Mouse (Mus musculus) intestine, embryonic 15.5 days (tissue): Measurements from ENCODE around the gene Ncoa6. TPM values are rescaled to one million over a fixed set of nuclear protein-coding genes. Genes with fewer than 3 reads are reported as not detected.

ENCODE experiments used
- ATAC-seq: fragments of 200-750 bp; cut with Nextera tagmentation; 2 replicates; pipeline ENCODE4 v1.8.0; 2017; ENCODE audit warnings: moderate TSS enrichment, moderate library complexity
- H3K27ac ChIP-seq: fragments of 300-500 bp; sonication (generic); 2 replicates; pipeline ENCODE4 v1.5.1; 2015; ENCODE audit warnings: mild to moderate bottlenecking, inconsistent platforms
- H3K27me3 ChIP-seq: fragments of 300-500 bp; sonication (generic); replicated peaks from 2 replicates; pipeline ENCODE4 v1.6.1; 2015; ENCODE audit warnings: inconsistent platforms
- H3K36me3 ChIP-seq: fragments of 300-500 bp; sonication (generic); 2 replicates; pipeline ENCODE4 v1.6.1; 2015; ENCODE audit warnings: inconsistent platforms
- H3K4me1 ChIP-seq: fragments of 300-500 bp; sonication (generic); replicated peaks from 2 replicates; pipeline ENCODE4 v1.6.1; 2015; ENCODE audit warnings: inconsistent platforms
- H3K4me2 ChIP-seq: fragments of 300-500 bp; sonication (generic); replicated peaks from 2 replicates; pipeline ENCODE4 v1.6.1; 2015; ENCODE audit warnings: mild to moderate bottlenecking, inconsistent platforms
- H3K4me3 ChIP-seq: fragments of 300-500 bp; sonication (generic); replicated peaks from 2 replicates; pipeline ENCODE4 v1.5.1; 2015; ENCODE audit warnings: inconsistent platforms
- H3K9ac ChIP-seq: fragments of 300-500 bp; sonication (generic); 2 replicates; pipeline ENCODE4 v1.6.1; 2015; ENCODE audit warnings: inconsistent platforms
- H3K9me3 ChIP-seq: fragments of 300-500 bp; sonication (generic); 2 replicates; pipeline ENCODE4 v1.6.1; 2016; ENCODE audit warnings: inconsistent platforms
- WGBS: fragments of 180-500 bp; shearing (Covaris S2); methylation state at CpG from one replicate; pipeline ENCODE4 v1.1.7; 2015; 5-methylcytosine and 5-hydroxymethylcytosine counted together
- polyA plus RNA-seq: library from polyadenylated mRNA; unstranded; fragments of >200 nt; fragmentation: Nextera tagmentation; extraction: Ambion mirVana; gene quantifications from 2 replicates; pipeline ENCODE4 v1.2.1, GENCODE M21; 2015

Ncoa6 gene
- polyA plus RNA-seq, 1 experiment from 2014 or later: 18.2 TPM

DNA sequence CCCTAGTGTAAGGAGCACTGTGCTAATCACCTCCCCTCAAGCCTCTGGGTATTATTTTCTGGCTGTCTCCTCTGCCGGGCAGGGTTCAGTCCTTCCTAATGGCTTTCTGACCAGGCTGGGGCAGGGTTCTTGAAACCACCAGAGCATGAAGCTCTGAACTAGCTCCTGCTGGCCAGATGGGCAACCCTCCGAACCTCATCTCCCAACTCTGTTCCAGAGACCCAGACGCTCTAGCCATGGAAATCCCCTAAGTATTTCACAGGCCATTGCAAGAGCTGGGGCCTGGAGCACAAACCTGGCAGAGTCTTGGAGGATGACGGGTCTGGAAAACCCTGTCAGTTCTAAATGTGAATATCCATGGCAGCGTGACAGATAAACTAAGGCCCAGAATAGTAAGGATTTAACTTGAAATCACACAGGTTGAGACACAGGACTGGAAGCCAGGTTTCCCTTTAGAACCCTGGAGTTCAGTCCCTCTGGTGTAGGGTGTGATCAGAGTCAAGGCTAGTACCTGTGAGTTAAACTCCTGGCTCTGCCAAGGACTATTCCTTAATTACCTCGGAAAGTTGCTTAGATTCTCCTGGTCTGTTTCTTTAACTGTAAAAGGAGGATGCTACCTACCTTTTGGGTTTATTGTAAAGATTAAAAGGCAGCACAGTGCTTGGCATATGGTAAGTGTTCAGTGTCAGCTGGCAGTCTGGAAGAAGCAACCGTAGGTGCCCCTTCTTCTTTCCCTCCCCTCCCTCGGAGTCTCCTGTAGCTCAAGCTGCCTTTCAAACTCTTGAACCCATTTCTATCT is 93.2 kb downstream of the Ncoa6 start, which contains the start of gene Trp53inp2:
Gene Trp53inp2, plus strand, starts transcription at position 799 of the 799 bp plus-strand sequence.
- no peaks in the 10 kb centered on the region for H3K36me3 ChIP-seq
- peak within 1 kb of the TSS; percentile 96 for H3K4me3 ChIP-seq
- peak within 1 kb of the TSS; percentile 96 for H3K27ac ChIP-seq
- H3K9me3 ChIP-seq: no peaks in the 10 kb centered on the region
- H3K4me1 ChIP-seq: peaks cover 10% of the 10 kb centered on the region; the same call in 1 of the 2 replicates
- WGBS: 50% methylated on average over 8 of the region's 8 CpGs
- peaks cover 5% of the 10 kb centered on the region; the same call in 1 of the 2 replicates for H3K27me3 ChIP-seq
- peak within 1 kb of the TSS; percentile 89 for H3K4me2 ChIP-seq
- ATAC-seq: no peak
- H3K9ac ChIP-seq: peak within 1 kb of the TSS; percentile 79

DNA sequence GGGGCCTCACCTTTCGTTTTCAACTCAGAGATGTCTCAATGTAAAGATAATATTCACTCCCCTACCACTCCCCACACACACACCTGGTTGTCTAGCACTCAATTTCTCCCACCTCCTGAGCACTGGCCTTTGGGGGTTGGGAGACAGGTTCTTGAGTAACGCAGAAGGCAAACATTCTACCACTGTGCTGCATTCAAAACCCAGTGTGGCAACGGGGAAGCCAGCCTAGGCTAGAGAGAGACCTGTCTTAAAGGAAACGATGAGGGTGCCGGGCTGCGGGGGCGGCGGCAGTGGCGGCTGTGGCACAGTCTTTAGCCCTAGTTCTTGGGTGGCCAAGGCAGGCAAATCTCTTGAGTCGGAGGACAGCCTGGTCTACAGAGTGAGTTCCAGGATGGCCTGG is 97.5 kb downstream of the Ncoa6 start:
- 77% methylated on average over 10 of the region's 10 CpGs for WGBS
- no peaks in the 10 kb centered on the region for H3K36me3 ChIP-seq
- ATAC-seq: no peak
- H3K4me3 ChIP-seq: no peak overlapping the region
- no peaks in the 10 kb centered on the region for H3K9me3 ChIP-seq
- H3K27me3 ChIP-seq: peaks cover 5% of the 10 kb centered on the region; the same call in 1 of the 2 replicates
- H3K9ac ChIP-seq: no peak overlapping the region
- H3K4me1 ChIP-seq: 0 out of 2 replicates have a peak, but pooled peaks cover 4% of the 10 kb centered on the region
- no peak overlapping the region for H3K27ac ChIP-seq
- no peak overlapping the region for H3K4me2 ChIP-seq

DNA sequence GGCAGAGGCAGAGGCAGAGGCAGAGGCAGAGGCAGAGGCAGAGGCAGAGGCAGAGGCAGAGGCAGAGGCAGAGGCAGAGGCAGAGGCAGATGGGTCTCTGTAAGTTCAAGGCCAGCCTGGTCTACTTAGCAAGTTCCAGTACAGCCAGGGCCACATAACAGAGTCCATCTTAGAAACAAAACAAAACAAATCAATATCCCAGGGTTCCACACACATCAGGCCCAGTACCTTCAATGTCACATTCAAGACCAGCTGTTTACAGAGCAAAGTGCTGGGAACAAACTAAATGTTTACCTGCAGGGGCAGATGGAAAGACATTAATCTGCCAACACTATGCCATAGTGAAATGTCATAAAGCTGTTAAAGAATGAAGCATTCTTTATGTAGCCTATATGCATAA is 99.2 kb downstream of the Ncoa6 start:
- Histone ChIP-seq H3K9ac (no peak overlapping the region), H3K27me3 (0 out of 2 replicates have a peak, but pooled peaks cover under 1% of the 10 kb centered on the region), H3K4me1 (0 out of 2 replicates have a peak, but pooled peaks cover 3% of the 10 kb centered on the region), H3K36me3 (no peaks in the 10 kb centered on the region), H3K9me3 (no peaks in the 10 kb centered on the region), H3K4me3 (no peak overlapping the region), H3K27ac (no peak overlapping the region), H3K4me2 (no peak overlapping the region)
- no peak for ATAC-seq

DNA sequence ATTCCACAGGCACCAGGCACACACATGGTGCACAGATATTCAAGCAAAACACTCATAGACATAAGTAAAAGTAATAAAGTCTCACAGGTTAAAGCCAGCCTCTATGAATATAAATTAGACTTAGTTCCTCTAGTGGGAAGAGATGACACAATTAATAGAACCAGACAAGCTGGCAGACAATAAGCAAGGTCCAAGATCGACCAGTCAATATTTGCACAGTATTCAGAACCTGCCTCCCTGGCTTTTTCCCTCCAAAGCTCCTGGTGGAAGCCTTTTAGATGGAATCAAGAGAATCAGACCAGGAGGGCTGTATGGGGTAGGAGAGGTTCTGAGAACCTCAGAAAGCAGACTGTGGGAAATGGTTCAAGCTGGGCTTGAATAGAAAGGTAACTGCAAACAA is 99.8 kb downstream of the Ncoa6 start:
- H3K9me3 ChIP-seq: no peaks in the 10 kb centered on the region
- no peak overlapping the region for H3K27ac ChIP-seq
- no peaks in the 10 kb centered on the region for H3K36me3 ChIP-seq
- H3K4me1 ChIP-seq: 0 out of 2 replicates have a peak, but pooled peaks cover 8% of the 10 kb centered on the region
- H3K4me3 ChIP-seq: no peak overlapping the region
- no peak overlapping the region for H3K4me2 ChIP-seq
- no peak for ATAC-seq
- no peak overlapping the region for H3K9ac ChIP-seq
- no peaks in the 10 kb centered on the region for H3K27me3 ChIP-seq
- 43% methylated on average over 1 of the region's 1 CpGs for WGBS

DNA sequence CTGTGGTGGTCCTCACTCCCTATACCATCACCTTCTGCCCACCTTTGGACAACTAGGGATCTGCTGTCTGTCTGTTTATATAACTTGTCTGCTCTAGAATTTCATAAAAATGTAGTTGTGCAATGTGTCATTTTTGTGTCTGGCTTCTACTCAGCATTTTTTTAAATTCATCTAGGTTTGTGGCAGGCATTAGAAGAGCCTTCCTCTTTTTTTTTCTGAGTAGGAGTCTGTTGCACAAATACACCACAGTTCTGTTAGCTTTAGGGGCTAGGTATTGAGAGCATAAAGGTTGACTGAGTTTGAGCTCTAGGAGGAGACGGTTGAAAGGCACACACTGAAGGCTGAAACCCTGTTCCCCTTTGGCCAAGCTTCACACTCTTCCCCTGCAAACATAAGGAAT is 100.4 kb downstream of the Ncoa6 start:
- H3K36me3 ChIP-seq: no peaks in the 10 kb centered on the region
- H3K4me2 ChIP-seq: no peak overlapping the region
- H3K9me3 ChIP-seq: no peaks in the 10 kb centered on the region
- 69% methylated on average over 1 of the region's 1 CpGs for WGBS
- H3K27me3 ChIP-seq: no peaks in the 10 kb centered on the region
- H3K9ac ChIP-seq: no peak overlapping the region
- H3K4me3 ChIP-seq: no peak overlapping the region
- H3K4me1 ChIP-seq: 0 out of 2 replicates have a peak, but pooled peaks cover 8% of the 10 kb centered on the region
- H3K27ac ChIP-seq: no peak overlapping the region
- ATAC-seq: no peak

DNA sequence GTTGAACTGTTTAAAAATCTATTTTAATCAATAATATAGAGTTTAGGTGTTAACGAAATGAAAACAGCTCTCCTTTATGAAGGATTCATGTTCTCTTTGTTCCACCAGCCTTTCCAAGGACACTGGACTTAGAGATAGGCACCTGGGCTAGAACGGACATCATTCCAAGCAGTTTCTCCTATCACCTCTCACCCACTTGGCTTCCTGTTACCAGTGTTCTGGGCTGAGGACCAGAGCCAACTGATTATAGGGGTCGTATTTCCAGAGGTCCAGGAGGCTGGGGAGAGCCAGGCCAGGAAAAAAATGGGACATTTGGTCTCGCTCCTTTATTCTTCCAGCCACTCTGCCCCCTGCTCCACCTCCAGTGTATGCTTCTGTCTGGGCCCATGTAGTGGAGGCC is 101.2 kb downstream of the Ncoa6 start:
- 62% methylated on average over 4 of the region's 4 CpGs for WGBS
- Histone ChIP-seq H3K36me3 (no peaks in the 10 kb centered on the region), H3K9me3 (no peaks in the 10 kb centered on the region), H3K9ac (no peak overlapping the region), H3K4me1 (0 out of 2 replicates have a peak, but pooled peaks cover 8% of the 10 kb centered on the region), H3K27me3 (no peaks in the 10 kb centered on the region), H3K27ac (no peak overlapping the region), H3K4me3 (no peak overlapping the region), H3K4me2 (no peak overlapping the region)
- no peak for ATAC-seq

DNA sequence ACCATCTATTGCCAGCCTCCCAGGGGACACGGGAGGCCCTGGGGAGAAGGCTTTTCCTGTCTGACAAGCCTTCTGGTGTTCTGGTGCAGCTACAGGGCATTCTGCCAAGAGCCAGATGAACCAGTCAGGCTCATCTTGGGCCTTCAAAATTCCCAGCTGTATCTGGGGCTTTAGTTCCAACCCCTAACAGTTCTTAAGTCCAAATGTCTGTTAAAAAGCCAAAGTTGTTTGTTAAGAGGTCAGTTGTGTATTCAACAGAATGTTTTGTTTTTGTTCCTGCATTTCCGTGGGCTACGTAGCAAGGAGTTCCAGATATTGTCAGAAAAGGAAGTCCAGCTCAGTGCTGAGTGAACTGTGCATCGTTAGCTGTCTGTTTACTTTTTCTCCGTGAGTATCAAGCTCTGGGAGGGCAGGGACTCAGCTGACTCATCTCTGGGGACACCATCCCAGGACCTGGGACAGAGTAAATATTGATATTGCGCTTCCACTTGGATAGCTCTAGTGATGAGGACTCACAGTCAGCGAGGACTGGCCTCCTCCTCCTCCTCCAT is 104.3 kb downstream of the Ncoa6 start:
- Histone ChIP-seq H3K4me2 (peak overlapping the region; percentile 19), H3K36me3 (no peaks in the 10 kb centered on the region), H3K27ac (peak overlapping the region; percentile 55), H3K4me1 (0 out of 2 replicates have a peak, but pooled peaks cover 8% of the 10 kb centered on the region), H3K9me3 (no peaks in the 10 kb centered on the region), H3K4me3 (no peak overlapping the region), H3K27me3 (no peaks in the 10 kb centered on the region), H3K9ac (no peak overlapping the region)
- peak; percentile 90 for ATAC-seq
- 15% methylated on average over 7 of the region's 7 CpGs for WGBS

DNA sequence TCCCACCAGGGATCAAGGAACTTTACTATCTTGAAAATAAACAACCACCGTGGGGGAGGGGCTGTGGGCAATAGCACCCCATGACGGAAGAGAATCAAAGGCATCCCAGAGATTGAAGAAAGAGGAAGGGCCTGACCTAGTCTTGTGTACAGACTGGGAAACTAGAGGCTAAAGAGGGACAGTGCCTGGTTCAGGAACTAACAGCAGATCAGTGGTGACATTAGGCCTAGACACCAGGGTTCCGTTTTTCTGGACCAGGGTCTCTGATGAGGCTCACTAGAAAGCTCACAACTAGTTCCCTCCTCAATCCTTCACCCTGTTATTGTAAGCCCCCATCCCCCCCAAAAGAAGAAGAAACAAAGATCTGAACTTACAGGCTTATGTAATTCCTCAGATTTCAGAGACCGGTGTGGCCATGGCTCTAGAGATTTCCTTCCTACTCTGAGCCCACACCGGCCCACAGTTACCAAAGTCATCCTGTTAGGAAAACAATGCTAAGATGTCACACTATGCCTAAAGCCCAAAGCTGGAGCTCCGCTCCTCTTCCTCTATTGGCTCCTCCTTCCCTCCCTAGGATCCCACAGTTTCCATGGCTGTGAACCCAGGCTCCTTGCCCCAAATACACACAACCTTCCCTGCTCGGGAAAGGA is 105.9 kb downstream of the Ncoa6 start:
- no peak for ATAC-seq
- 77% methylated on average over 7 of the region's 7 CpGs for WGBS
- 0 out of 2 replicates have a peak, but pooled peaks cover 8% of the 10 kb centered on the region for H3K4me1 ChIP-seq

DNA sequence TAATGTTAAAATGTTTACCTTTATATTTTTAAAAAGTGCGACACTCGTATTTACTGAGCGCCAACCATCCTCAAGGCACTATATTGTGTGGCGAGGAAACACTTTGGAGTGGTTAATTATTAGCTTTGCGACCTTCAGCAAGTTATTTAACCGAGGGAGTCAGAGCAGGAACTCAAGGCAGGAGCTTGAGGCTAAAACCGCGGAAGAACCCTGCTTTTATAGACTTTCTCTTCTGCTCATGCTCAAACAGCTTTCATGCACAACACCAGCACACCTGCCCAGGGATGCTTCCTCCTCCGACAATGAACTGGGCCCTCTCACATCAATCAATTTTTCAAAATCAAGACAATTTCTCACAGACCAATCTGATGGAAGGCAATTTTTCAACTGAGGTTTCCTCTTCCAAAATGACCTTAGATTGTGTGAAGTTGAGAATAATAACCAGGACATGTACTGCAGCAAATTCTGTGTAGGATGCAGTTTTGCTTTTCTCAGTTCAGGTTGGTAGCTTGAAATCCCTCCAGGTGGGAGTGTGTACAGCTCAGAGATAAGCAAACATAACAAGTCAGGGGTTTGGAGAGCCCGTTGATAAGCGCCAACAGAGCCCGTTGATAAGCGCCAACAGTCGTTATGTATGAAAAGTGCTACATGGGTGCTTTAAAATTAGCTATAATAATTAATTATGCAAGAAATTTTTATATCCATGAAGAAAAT is 115.9 kb downstream of the Ncoa6 start:
- Histone ChIP-seq H3K36me3 (no peaks in the 10 kb centered on the region), H3K4me1 (peaks cover 8% of the 10 kb centered on the region), H3K27me3 (no peaks in the 10 kb centered on the region), H3K4me3 (peak overlapping the region; percentile 67), H3K4me2 (peak overlapping the region; percentile 71), H3K9ac (peak overlapping the region; percentile 23; the same call in 1 of the 2 replicates), H3K9me3 (no peaks in the 10 kb centered on the region), H3K27ac (peak overlapping the region; percentile 74)
- 22% methylated on average over 14 of the region's 14 CpGs for WGBS
- ATAC-seq: peak; percentile 93

More for the DNA sequence above, 105.9 kb downstream of the Ncoa6 start:
- H3K27me3 ChIP-seq: no peaks in the 10 kb centered on the region
- no peaks in the 10 kb centered on the region for H3K9me3 ChIP-seq
- H3K36me3 ChIP-seq: no peaks in the 10 kb centered on the region
- no peak overlapping the region for H3K4me3 ChIP-seq
- H3K27ac ChIP-seq: no peak overlapping the region
- H3K9ac ChIP-seq: no peak overlapping the region
- no peak overlapping the region for H3K4me2 ChIP-seq

DNA sequence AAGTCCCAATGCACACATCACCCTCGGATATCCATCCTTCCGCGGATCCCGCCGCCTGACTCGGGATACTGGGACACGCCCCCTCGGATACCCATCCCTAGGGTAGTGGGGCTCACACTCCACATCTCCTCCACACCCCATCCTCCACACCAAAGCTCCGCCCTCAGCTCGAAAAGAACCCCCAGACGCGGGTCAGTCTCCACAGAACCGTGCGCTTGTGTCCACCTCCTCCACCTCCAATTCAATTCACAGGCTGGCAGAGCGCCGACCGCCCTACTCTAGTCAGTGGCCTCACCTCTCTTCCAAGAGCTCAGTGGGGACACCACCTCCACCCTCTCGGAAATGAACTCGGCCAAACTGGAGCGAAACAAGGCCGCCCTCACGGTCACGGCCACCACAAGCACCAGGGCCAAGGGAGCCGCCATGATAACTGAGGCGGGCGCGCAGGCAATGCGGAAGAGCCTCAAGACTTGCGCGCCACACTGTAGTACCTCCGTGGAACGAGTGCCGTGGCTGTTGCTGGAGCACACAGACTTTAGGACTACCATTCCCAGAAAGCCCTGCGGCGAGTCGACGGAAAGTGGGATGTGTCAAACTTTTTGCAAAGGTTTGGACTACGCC is 116.6 kb downstream of the Ncoa6 start, which contains the start of gene Pigu:
Gene Pigu, minus strand, starts transcription at position 460 of the 621 bp plus-strand sequence.
- ATAC-seq: peak; percentile 99
- peak within 1 kb of the TSS; percentile 67 for H3K4me3 ChIP-seq
- H3K36me3 ChIP-seq: no peaks in the 10 kb centered on the region
- no peaks in the 10 kb centered on the region for H3K27me3 ChIP-seq
- H3K27ac ChIP-seq: peak within 1 kb of the TSS; percentile 74
- no peaks in the 10 kb centered on the region for H3K9me3 ChIP-seq
- peaks cover 8% of the 10 kb centered on the region for H3K4me1 ChIP-seq
- under 1% methylated on average over 38 of the region's 38 CpGs for WGBS
- H3K9ac ChIP-seq: peak within 1 kb of the TSS; percentile 61
- H3K4me2 ChIP-seq: peak within 1 kb of the TSS; percentile 81

DNA sequence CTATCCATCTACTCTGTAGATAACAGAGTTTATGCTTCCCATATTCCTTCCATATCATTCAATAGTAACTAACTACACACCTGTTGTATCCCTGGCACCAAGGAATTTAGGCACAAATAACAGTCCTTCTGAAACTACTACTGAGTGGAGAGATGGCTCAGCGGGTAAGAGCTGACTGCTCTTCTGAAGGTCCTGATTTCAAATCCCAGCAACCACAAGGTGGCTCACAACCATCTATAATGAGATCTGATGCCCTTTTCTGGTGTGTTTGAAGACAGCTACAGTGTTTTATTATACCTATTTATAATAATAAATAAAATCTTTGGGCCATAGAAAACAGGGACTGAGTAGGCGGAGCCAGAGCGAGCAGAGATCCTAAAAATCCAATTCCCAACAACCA is 119.3 kb downstream of the Ncoa6 start:
- no peaks in the 10 kb centered on the region for H3K36me3 ChIP-seq
- no peak overlapping the region for H3K4me3 ChIP-seq
- no peak overlapping the region for H3K9ac ChIP-seq
- no peak overlapping the region for H3K4me2 ChIP-seq
- WGBS: 92% methylated on average over 3 of the region's 3 CpGs
- H3K27me3 ChIP-seq: no peaks in the 10 kb centered on the region
- H3K9me3 ChIP-seq: no peaks in the 10 kb centered on the region
- H3K27ac ChIP-seq: no peak overlapping the region
- peaks cover 8% of the 10 kb centered on the region for H3K4me1 ChIP-seq
- ATAC-seq: no peak
